ENCODE assay signal across 8 mouse cellular contexts in the genomic region with DNA sequence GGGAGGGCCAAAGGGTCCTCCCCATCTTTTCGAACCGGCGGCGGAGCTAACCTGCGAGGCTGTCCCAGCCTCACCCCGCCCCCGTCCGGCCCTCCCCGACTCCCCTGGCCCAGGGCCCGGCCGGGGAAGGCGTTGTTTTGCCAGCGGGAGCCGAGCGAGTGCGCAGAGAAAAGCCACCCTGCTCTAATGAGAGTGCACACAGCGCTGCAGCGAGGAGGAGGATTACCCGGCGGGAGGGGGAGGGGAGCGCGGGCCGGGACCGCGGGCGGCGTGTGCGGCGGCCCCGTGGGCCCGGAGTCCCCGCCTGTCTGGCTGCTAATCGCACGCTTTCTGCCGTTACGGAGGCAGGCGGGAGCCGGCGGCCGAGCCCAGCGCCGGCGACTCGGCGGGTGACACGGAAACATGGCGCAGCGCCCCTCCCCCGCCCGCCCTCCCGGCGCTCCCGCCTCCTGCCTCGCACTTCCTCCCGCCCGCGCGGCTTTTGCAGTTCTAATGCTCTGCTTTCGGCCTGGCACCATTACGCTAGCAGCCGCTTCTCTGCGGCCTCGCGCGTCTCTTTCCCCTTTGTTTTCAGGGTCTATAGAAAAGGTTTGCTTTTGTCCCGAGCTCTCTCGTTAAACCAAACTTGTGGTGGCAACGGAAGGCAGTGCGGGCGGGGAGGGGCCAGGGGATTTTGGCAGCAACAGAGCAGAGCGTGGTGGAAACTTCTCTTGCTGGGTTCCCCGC.
DNase-seq lines count a peak whose midpoint lies in the region; ATAC-seq and TF ChIP-seq lines count a peak whose summit lies in the region.

No protein-coding gene starts in this region.

- 3% methylated on average over 56 of the region's 72 CpGs for WGBS in intestine, postnatal 0 days
- WGBS in midbrain, embryonic 16.5 days = 3% methylated on average over 55 of the region's 72 CpGs

- peaks cover 2% of the 10 kb centered on the region; the same call in 1 of the 2 replicates for H3K27me3 ChIP-seq in intestine, postnatal 0 days (replicated peaks; ENCODE audit: control insufficient read depth, insufficient read depth, low read length)
- peaks cover 16% of the 10 kb centered on the region for H3K27me3 ChIP-seq in midbrain, embryonic 16.5 days (ENCODE audit: control insufficient read depth, insufficient read depth, low read depth, low read length)

- DNase-seq in cerebellum, adult 11 months = peak; percentile 64
- peak; percentile 82 for DNase-seq in embryo, embryonic 11 days
- DNase-seq in heart, adult 18-20 months = peak; percentile 84 to 86
- DNase-seq in liver = peak; percentile 76
- DNase-seq in spleen, postnatal 4 days (ENCODE audit: low spot score in 2 of 2) = peak; percentile 58 to 84

- no peak for ATAC-seq in cerebellum, adult (ENCODE audit: insufficient number of reproducible peaks, low FRiP score, low TSS enrichment)
- ATAC-seq in intestine, postnatal 0 days = no peak
- ATAC-seq in midbrain, embryonic 16.5 days = peak; percentile 65

- H3K4me1 ChIP-seq in intestine, postnatal 0 days (replicated peaks; ENCODE audit: control insufficient read depth, insufficient read depth, low read length) = no peaks in the 10 kb centered on the region
- H3K4me1 ChIP-seq in midbrain, embryonic 16.5 days (ENCODE audit: control insufficient read depth, insufficient read depth, low read length) = peaks cover 15% of the 10 kb centered on the region

- peak overlapping the region; percentile 82 for H3K4me2 ChIP-seq in intestine, postnatal 0 days (replicated peaks; ENCODE audit: low read depth)
- peak overlapping the region; percentile 88 for H3K4me2 ChIP-seq in midbrain, embryonic 16.5 days (ENCODE audit: low read length)

- no peaks in the 10 kb centered on the region for H3K36me3 ChIP-seq in intestine, postnatal 0 days (ENCODE audit: control insufficient read depth, insufficient read depth)
- H3K36me3 ChIP-seq in midbrain, embryonic 16.5 days (ENCODE audit: control insufficient read depth, insufficient read depth, low read length) = no peaks in the 10 kb centered on the region

- H3K27ac ChIP-seq in intestine, postnatal 0 days (ENCODE audit: low read depth, low read length) = peak overlapping the region; percentile 94
- peak overlapping the region; percentile 91 for H3K27ac ChIP-seq in midbrain, embryonic 16.5 days (ENCODE audit: low read length)

- H3K9me3 ChIP-seq in intestine, postnatal 0 days (ENCODE audit: control insufficient read depth) = no peaks in the 10 kb centered on the region
- H3K9me3 ChIP-seq in midbrain, embryonic 16.5 days (replicated peaks; ENCODE audit: control insufficient read depth, low read length, poor library complexity, severe bottlenecking) = no peaks in the 10 kb centered on the region

- no peak for TF ChIP-seq CTCF in intestine, postnatal 0 days (IDR thresholded peaks at IDR 0.05; ENCODE audit: low read depth)

- peak overlapping the region; percentile 50; the same call in 1 of the 2 replicates for H3K9ac ChIP-seq in intestine, postnatal 0 days (ENCODE audit: low read depth, low read length)
- H3K9ac ChIP-seq in midbrain, embryonic 16.5 days (ENCODE audit: low read depth, low read length) = peak overlapping the region; percentile 73

- H3K4me3 ChIP-seq in intestine, postnatal 0 days (ENCODE audit: low read depth, low read length) = peak overlapping the region; percentile 44
- H3K4me3 ChIP-seq in midbrain, embryonic 16.5 days (ENCODE audit: low read depth, low read length) = peak overlapping the region; percentile 49
